In genomic region chr2:169833638-169834037, GRCm38 (mm10) we compare ENCODE assay signal across 23 mouse cellular contexts.
DNase-seq lines count a peak whose midpoint lies in the region; ATAC-seq lines count a peak whose summit lies in the region.
"Had no signal": no experiment of that assay in that cellular context is flagged by ENCODE, and none has a peak within 500 bp of the region (broad histone marks: within the 10 kb centered on the region; RNA-seq: fewer than 3 reads in every experiment).

No protein-coding gene starts in this region.

- ATAC-seq in kidney, embryonic 16.5 days (ENCODE audit: low FRiP score, low TSS enrichment): no peak

- H3K9me3 ChIP-seq in kidney, embryonic 16.5 days (ENCODE audit: low read length): no peaks in the 10 kb centered on the region
- no peaks in the 10 kb centered on the region for H3K9me3 ChIP-seq in limb, embryonic 10.5 days (replicated peaks)
- H3K9me3 ChIP-seq: forebrain, embryonic 12.5 days; hindbrain, embryonic 15.5 days; limb, embryonic 13.5 days; liver, embryonic 13.5 days; neural tube, embryonic 12.5 days; stomach, embryonic 15.5 days had no signal

- intact Hi-C loops in heart, postnatal 14 days (cut with DNase I): no loop called here

- peaks cover 33% of the 10 kb centered on the region for H3K4me1 ChIP-seq in kidney, embryonic 16.5 days (ENCODE audit: insufficient read depth, low read length)
- H3K4me1 ChIP-seq in limb, embryonic 10.5 days: peaks cover 49% of the 10 kb centered on the region
- H3K4me1 ChIP-seq: liver, embryonic 13.5 days had no signal

- H3K4me3 ChIP-seq in kidney, embryonic 16.5 days (ENCODE audit: low read length): no peak overlapping the region
- H3K4me3 ChIP-seq in limb, embryonic 10.5 days: no peak overlapping the region
- H3K4me3 ChIP-seq: forebrain, embryonic 12.5 days; hindbrain, embryonic 15.5 days; limb, embryonic 13.5 days; liver, embryonic 13.5 days; lung, embryonic 15.5 days; neural tube, embryonic 12.5 days; stomach, embryonic 15.5 days had no signal

- no peak overlapping the region for H3K4me2 ChIP-seq in kidney, embryonic 16.5 days (replicated peaks; ENCODE audit: low read depth, low read length)
- H3K4me2 ChIP-seq: forebrain, embryonic 12.5 days; hindbrain, embryonic 15.5 days; limb, embryonic 13.5 days; liver, embryonic 13.5 days; lung, embryonic 15.5 days; midbrain, embryonic 11.5 days; neural tube, embryonic 12.5 days; stomach, embryonic 15.5 days had no signal

- WGBS in kidney, embryonic 16.5 days: 45% methylated on average over 9 of the region's 9 CpGs
- WGBS in limb, embryonic 10.5 days: 81% methylated on average over 9 of the region's 9 CpGs

- peak; percentile 38 for DNase-seq in adrenal gland, postnatal 10 days
- DNase-seq in adrenal gland, postnatal 4 days (ENCODE audit: low spot score in 2 of 2): no peak
- no peak for DNase-seq in kidney, adult 18-20 months
- DNase-seq in brain, adult 2 months (ENCODE audit: low read depth, low spot score): peak; percentile 30
- no peak for DNase-seq in limb, embryonic 10.5 days (ENCODE audit: low spot score)
- DNase-seq in urinary bladder, postnatal 10 days (ENCODE audit: low spot score): no peak
- DNase-seq in heart, postnatal 14 days: no peak
- DNase-seq: cerebellum, adult 11-12 months; cerebellum, postnatal 25 days; heart, adult 11 months; kidney, postnatal 10 days; liver, embryonic 13.5 days; right cerebral cortex, postnatal 14 days had no signal

- no peak overlapping the region for H3K9ac ChIP-seq in kidney, embryonic 16.5 days (replicated peaks; ENCODE audit: low read length)
- H3K9ac ChIP-seq: forebrain, embryonic 12.5 days; hindbrain, embryonic 15.5 days; limb, embryonic 13.5 days; liver, embryonic 13.5 days; lung, embryonic 15.5 days; neural tube, embryonic 12.5 days; stomach, embryonic 15.5 days had no signal

- no peaks in the 10 kb centered on the region for H3K27me3 ChIP-seq in kidney, embryonic 16.5 days (ENCODE audit: insufficient read depth, low read length)
- H3K27me3 ChIP-seq in limb, embryonic 10.5 days (ENCODE audit: low read depth, poor library complexity, severe bottlenecking): no peaks in the 10 kb centered on the region
- H3K27me3 ChIP-seq: CH12.LX; forebrain, embryonic 12.5 days; hindbrain, embryonic 15.5 days; limb, embryonic 13.5 days; liver, embryonic 13.5 days; lung, embryonic 15.5 days; neural tube, embryonic 12.5 days; stomach, embryonic 15.5 days had no signal

- H3K27ac ChIP-seq in kidney, embryonic 16.5 days (ENCODE audit: low read length): 0 out of 2 replicates have a peak overlapping the region, but pooled peaks have one; percentile 8
- H3K27ac ChIP-seq in limb, embryonic 10.5 days: peak overlapping the region; percentile 82
- H3K27ac ChIP-seq: forebrain, embryonic 12.5 days; hindbrain, embryonic 15.5 days; limb, embryonic 13.5 days; liver, embryonic 13.5 days; macrophage; neural tube, embryonic 12.5 days had no signal

- H3K36me3 ChIP-seq in kidney, embryonic 16.5 days (ENCODE audit: insufficient read depth, low read length): no peaks in the 10 kb centered on the region
- no peaks in the 10 kb centered on the region for H3K36me3 ChIP-seq in limb, embryonic 10.5 days
- H3K36me3 ChIP-seq: forebrain, embryonic 12.5 days; hindbrain, embryonic 15.5 days; limb, embryonic 13.5 days; liver, embryonic 13.5 days; lung, embryonic 15.5 days; neural tube, embryonic 12.5 days; stomach, embryonic 15.5 days had no signal

Comparison
In these comparisons a context has a peak if more than half of its experiments do, and no peak if none do; other contexts are left out.
1. DNase-seq: peak in adrenal gland, postnatal 10 days (single experiment) and brain, adult 2 months (single experiment); none in adrenal gland, postnatal 4 days (0 of 2), kidney, adult 18-20 months (single experiment), limb, embryonic 10.5 days (single experiment), urinary bladder, postnatal 10 days (single experiment) and heart, postnatal 14 days (0 of 2).